Mouse (Mus musculus): ENCODE results near the gene Rbfox1.

Gene Rbfox1

GRCm38 (mm10) chr16:6829892-6830524, 944.9 kb downstream of the Rbfox1 start:
- DNase-seq (ENCODE audit: low spot score) = no peak

- no peak for DNase-seq (ENCODE audit: low spot score)
Measured at GRCm38 (mm10) chr16:6833486-6833885, 948.3 kb downstream of the Rbfox1 start.

- no peak for DNase-seq (ENCODE audit: low spot score)
Measured at GRCm38 (mm10) chr16:6835051-6835450, 949.9 kb downstream of the Rbfox1 start.

GRCm38 (mm10) chr16:6839299-6839995, 954.3 kb downstream of the Rbfox1 start:
- peak; percentile 3 for DNase-seq (ENCODE audit: low spot score)

GRCm38 (mm10) chr16:6840007-6840406, 954.9 kb downstream of the Rbfox1 start:
- no peak for DNase-seq (ENCODE audit: low spot score)

GRCm38 (mm10) chr16:6840461-6840860, 955.3 kb downstream of the Rbfox1 start:
- no peak for DNase-seq (ENCODE audit: low spot score)

GRCm38 (mm10) chr16:6842066-6842785, 957.1 kb downstream of the Rbfox1 start:
- DNase-seq (ENCODE audit: low spot score) = no peak

GRCm38 (mm10) chr16:6844659-6845058, 959.5 kb downstream of the Rbfox1 start:
- no peak for DNase-seq (ENCODE audit: low spot score)

GRCm38 (mm10) chr16:6851393-6851792, 966.2 kb downstream of the Rbfox1 start:
- no peak for DNase-seq (ENCODE audit: low spot score)

- DNase-seq (ENCODE audit: low spot score) = no peak
Measured at GRCm38 (mm10) chr16:6853796-6854195, 968.6 kb downstream of the Rbfox1 start.

- no peak for DNase-seq (ENCODE audit: low spot score)
Measured at GRCm38 (mm10) chr16:6861656-6862055, 976.5 kb downstream of the Rbfox1 start.

- DNase-seq (ENCODE audit: low spot score) = no peak
Measured at GRCm38 (mm10) chr16:6882683-6883430, 997.7 kb downstream of the Rbfox1 start.

GRCm38 (mm10) chr16:6883798-6884197, 998.6 kb downstream of the Rbfox1 start:
- DNase-seq (ENCODE audit: low spot score) = no peak

GRCm38 (mm10) chr16:6885617-6886016, 1000.5 kb downstream of the Rbfox1 start:
- DNase-seq (ENCODE audit: low spot score) = no peak

GRCm38 (mm10) chr16:6889221-6889620, 1004.1 kb downstream of the Rbfox1 start:
- DNase-seq (ENCODE audit: low spot score) = no peak

GRCm38 (mm10) chr16:6897734-6898133, 1012.6 kb downstream of the Rbfox1 start:
- DNase-seq (ENCODE audit: low spot score) = no peak

GRCm38 (mm10) chr16:6900006-6900405, 1014.9 kb downstream of the Rbfox1 start:
- no peak for DNase-seq (ENCODE audit: low spot score)

- DNase-seq (ENCODE audit: low spot score) = no peak
Measured at GRCm38 (mm10) chr16:6904984-6905383, 1019.8 kb downstream of the Rbfox1 start.

- no peak for DNase-seq (ENCODE audit: low spot score)
Measured at GRCm38 (mm10) chr16:6906001-6906400, 1020.8 kb downstream of the Rbfox1 start.

GRCm38 (mm10) chr16:6907550-6907949, 1022.4 kb downstream of the Rbfox1 start:
- no peak for DNase-seq (ENCODE audit: low spot score)

- DNase-seq (ENCODE audit: low spot score) = no peak
Measured at GRCm38 (mm10) chr16:6914531-6914930, 1029.4 kb downstream of the Rbfox1 start.

- DNase-seq (ENCODE audit: low spot score) = no peak
Measured at GRCm38 (mm10) chr16:6918641-6919040, 1033.5 kb downstream of the Rbfox1 start.

All from ovary, postnatal 10 days (tissue).